Mouse (Mus musculus): Measurements from ENCODE around the gene Isyna1.

Isyna1 gene

DNA sequence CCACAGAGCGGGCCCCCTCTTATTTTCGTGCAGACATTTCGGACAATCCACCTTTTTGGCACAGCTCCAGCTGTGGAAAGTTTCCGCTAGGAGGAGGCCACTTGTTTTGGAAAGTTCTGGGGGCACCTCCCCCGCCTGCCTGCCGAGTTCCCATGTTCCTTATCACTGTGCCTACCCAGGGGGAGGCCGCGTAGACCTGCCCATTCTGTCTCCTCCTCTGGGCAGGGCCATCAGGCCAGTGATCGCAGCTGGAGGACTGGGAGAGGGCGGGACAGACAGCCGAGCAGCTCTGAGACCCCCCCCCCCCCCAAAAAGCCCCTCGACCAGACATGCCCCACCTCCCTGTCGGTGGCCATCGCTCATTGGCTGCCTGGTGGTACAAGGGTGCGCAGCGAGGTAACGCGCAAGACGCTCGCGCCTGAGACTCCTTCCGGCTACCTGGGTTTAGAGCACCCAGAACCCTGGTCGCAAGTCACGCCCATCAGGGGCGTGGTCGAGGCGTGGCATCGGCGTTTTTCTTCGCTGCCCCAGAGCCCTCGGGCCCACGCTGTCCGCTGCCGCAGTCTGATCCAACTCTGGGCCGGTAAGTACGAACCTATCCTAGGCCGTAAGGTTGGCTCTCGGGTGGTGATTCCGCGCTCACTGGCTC is at the start of gene Isyna1:
Gene Isyna1 (plus strand): TSS at position 413 of the 649 bp plus-strand sequence.
- in situ Hi-C loops (cut with MboI, MseI) = no loop called here

DNA sequence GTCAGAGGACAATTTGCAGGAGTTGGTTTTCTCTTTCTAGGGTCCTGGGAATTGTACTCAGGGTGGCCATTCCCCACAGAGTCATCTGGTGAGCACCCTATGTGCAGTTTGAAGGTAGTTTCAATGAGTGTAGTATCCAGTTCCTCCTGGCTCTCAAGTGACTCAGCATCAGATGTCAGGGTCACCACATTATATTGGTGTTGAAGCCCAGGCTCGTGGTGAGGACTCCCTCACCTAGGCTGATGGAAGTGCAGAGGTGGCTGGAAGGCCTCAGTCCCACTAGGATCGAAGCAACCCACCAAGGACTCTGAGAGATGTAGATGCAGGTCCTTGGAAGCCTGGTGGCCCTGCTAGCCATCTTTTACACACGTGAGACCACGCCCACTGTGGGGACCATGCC is 47.8 kb upstream of the Isyna1 start:
- in situ Hi-C loops (cut with MboI, MseI) = no loop called here

DNA sequence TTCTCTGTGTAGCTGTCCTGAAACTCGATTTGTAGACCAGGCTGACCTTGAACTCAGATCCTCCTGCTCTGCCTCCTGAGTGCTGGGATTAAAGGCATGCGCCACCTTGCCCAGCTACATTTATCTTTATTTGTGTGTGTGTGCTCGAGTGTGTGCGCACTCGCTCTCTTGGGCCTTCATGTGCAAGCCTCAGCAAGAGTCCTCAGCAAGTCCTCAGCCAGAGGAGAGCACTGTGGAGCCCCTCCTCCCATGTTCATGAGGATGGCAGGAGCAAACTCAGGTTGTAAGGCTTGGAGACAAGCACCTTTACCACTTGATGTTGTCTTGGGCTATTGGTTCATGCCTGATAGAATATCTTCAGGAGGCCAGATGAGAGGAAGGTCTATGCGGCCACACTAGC is 46.4 kb upstream of the Isyna1 start:
- in situ Hi-C loops (cut with MboI, MseI) = no loop called here

DNA sequence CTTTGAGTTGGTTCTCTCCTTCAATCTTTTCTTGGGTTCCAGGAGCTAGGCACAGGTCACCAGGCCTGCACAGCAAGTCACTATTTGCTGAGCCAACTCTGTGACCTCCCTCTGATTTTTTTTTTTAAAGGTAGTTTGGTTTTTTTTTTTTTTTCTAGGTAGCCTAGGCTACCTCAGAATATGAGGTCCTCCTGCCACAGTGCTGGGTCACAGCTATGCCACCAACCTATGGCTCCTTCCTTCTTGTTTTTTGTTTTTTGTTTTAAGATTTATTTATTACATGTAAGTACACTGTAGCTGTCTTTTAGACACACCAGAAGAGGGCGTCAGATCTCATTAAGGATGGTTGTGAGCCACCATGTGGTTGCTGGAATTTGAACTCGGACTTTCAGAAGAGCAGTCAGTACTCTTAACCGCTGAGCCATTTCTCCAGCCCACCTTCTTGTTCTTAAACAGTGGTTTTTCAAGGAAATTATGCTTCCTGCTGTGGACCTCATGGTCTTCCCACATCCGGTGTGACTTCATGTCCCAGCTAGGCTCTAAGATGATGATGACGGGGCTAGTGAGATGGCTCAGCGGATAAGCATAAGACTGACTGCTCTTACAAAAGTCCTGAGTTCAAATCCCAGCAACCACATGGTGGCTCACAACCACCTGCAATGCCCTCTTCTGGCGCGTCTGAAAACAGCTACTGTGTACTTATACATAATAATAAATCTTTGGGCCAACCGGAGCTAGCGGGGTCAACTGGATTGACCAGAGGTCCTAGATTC is 44.6 kb upstream of the Isyna1 start:
- in situ Hi-C loops (cut with MboI, MseI) = loop anchor here (5.0 kb wide), 2 partner anchors 38 to 88 kb away; no protein-coding TSS in a partner anchor

DNA sequence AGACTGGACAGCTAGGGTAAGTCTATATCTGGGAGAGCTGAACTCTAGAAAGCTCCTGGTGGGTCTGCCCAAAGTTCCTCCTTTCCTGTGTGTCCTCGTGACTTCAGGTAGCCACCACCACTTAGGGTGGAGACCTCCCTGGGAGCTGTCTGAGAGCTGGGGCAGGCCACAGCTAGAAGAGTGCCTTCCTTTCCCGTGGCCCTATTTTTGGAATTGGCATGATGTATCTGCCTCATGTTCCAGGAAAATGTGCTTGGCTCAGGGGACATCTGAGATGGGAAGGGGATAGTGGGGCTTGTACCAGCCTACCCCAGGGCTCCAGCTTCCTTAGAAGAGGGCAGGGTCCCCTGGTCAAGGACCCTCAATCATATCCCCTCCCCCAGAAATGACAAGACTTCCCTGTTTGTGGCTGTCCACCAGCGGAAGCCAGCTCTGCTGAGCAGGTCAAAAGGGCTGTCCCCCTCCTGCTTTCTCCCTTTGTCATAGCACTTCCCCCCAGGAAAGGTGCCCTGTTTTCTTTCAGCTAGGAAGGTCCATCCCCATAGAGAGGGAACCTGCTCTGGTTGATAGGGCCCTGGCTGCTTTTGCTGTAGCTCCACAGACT is 42.5 kb upstream of the Isyna1 start:
- in situ Hi-C loops (cut with MboI, MseI) = loop anchor here (5.0 kb wide), 2 partner anchors 36 to 86 kb away; no protein-coding TSS in a partner anchor

DNA sequence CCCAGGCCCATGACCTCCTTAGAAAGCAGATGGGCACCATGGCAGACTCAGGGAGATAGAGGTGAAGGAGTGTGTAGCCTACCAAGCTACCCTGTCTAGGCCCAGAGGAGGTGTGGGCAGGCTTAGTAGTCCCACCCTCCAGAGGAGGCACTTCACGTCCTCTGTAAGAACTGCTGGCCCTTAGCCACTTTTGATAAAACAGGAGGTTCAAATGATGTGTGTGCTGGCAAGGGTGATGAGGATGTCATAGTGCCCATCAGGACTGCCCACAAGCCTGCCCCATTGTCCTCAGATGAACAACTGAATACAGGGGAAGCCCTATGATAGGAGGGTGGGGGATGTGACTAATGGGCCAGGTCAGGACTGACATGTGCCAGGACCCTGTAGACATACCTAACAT is 41.3 kb upstream of the Isyna1 start:
- in situ Hi-C loops (cut with MboI, MseI) = loop anchor here (5.0 kb wide), 2 partner anchors 34 to 84 kb away; no protein-coding TSS in a partner anchor

DNA sequence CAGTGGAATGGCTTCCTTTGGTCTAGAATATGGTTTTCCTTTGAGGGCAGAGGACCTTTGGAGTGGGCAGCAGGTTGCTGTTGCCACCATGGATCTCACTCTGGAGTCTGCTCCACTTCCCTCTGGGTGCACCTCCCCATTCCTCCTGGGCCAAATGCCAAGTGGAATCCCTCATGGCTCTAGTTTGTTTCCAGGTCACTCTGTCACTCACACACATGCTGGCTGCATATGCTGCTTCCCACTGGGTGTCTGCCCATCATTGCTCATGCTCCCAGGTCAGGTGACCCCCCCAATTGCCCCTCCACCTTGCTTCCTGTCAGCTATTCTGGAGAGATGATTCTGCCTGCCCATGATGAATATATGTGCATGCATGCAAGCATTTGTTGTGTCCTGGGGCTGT is 40.4 kb upstream of the Isyna1 start:
- in situ Hi-C loops (cut with MboI, MseI) = loop anchor here (5.0 kb wide), 2 partner anchors 34 to 84 kb away; no protein-coding TSS in a partner anchor

DNA sequence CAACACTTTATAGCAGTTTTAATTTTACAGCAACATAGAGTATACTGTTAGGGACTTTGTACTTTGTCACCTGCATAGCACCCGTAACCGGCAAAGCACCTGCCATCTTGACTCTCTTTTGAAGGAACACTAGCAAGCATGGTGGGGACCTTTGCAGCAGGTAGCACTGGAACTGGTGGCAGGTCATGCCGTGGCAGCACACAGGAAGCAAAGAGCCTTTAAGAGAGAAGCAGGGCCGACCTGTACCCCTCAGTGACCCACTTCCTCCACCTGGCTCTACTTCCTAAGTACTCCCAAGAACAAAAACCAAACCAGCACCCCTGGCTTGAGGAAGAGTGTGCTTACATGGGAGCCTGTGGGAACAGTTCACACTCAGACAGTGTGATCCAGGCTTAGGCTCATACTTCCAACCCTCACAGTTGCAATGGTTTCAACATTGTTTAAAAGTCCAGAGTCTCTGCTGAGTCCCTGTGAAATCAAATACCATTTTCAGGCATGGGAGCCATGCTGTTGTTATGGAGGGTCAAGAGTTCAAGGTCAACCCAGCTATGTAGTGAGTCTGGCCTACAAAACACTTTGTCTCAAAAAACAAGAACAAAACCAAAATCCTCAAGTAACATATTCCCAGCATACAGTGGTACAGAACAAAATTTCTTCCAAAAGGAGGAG is 39.0 kb upstream of the Isyna1 start:
- in situ Hi-C loops (cut with MboI, MseI) = no loop called here

DNA sequence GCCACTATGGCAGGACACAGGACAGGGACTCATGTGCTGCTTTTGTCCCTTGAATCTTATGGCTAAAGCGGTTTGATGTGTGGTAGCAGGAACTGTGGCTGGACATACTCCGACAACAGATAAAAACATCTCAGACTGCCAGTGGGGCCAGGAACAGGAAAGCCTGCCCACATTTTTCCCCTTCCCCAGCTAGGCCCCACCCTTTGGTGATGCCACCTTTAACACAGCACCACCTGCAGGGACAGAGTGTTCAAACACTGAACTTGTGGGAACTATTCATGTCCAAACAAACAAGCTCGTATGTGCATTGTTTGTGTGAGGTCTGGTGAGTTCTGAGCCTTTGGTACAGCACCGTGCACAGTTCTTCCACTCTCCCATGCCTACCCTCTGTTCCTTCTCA is 35.8 kb upstream of the Isyna1 start:
- in situ Hi-C loops (cut with MboI, MseI) = no loop called here

DNA sequence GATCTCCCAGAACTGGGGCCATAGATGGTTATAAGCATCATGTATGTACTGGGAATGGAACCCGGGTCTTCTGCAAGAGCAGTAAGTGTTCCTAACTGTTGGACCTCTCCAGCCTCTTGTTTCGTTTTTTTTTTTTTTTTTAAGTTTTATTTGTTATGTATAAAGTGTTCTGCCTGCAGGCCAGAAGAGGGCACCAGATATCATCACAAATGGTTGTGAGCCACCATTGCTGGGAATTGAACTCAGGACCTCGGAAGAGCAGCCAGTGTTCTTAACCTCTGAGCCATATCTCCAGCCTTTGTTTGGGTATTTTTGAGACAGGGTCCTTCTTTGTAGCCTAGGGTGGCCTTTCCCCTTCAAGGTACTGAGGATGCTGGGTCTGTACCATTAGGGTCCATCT is 35.2 kb upstream of the Isyna1 start:
- in situ Hi-C loops (cut with MboI, MseI) = no loop called here

DNA sequence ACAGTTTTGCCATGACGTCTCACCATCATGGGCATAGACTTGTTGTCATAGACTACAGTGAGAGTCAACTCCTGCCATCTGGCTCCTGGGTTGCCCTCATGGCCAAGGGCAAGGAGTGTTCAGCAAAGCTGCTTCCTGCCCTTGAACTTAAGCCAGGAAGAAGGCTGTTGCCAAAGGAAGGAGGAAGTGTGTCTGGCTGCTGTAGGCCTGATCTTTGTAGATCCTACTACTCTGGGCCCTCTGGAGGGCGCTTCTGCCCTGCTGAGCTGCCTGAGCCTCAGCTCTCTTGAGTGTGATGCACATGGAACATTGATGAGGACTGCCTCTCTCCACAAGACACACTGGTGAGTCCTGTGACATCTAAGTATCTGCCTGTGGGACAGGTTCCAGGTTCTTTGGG is 34.1 kb upstream of the Isyna1 start:
- in situ Hi-C loops (cut with MboI, MseI) = no loop called here

DNA sequence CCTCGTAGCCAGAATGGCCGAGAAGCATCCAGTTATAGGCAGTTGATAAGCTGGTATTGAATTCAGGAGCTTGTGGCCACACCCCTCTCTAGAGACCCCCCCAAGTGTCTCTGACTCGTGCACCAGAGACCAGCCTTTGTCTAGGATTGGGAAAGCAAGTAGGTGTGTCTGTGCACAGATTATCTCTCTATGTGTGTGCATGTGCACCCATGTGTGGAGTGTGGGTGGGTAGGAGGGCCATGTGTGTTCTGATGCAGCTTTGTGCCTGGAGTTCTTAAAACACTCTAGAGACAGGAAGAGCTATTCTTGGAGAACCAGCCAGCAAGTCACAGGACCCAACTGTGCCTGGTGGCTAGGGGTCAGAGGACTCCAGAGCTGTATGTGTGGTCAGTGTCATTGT is 33.6 kb upstream of the Isyna1 start:
- in situ Hi-C loops (cut with MboI, MseI) = no loop called here

DNA sequence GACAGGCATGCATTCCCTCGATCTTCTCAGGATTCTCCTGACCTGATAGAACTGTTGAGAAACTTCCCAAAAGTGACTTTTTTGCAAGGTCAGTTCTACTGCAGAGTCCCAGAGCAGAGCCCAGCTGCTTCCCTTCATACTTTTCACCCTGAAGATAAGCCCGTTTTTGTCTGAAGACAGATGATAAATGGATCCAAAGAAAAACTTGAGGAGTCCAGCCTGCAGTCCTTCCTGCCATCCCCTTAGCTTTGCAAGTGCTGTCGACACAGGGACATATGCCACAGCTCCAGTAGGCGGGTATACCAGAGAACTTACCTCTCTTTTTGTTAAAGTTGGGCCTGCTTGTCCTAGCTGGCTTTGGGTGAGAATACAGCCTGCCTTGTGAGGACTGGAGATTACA is 32.8 kb upstream of the Isyna1 start:
- in situ Hi-C loops (cut with MboI, MseI) = no loop called here

DNA sequence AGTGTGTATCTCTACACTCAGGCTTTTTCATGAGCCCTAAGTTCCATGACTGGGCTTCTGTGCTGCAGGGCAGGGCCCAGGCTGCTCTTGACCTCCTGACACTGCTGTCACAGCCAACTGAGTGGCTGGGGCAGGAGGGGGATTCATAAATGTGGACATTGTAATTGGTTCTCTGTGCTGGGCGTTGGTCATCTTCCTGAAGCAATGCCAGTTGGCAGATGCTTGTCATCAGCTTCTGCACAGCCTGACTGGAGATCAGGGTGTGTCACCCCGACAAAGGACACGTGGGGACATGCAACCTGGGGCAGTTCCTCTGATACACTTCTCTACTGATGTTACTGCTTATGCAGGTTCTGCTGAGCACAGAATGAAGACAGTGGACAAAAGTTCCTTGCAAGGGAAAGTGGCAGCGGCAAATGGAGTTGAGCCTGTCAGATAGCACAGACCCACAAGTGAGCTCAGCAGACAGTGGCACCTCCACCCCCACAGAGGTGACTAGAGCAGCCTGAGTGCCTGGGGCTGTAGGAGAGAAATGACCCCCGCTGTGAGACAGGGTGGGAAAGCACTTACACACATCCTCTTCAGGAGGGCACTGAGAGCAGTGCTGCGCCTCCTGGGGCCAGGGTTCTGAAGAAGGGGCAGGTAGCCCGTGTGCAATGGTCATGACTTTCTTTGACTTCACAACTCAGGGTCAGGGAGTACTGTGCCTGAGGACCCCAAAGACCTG is 32.2 kb upstream of the Isyna1 start:
- in situ Hi-C loops (cut with MboI, MseI) = no loop called here

DNA sequence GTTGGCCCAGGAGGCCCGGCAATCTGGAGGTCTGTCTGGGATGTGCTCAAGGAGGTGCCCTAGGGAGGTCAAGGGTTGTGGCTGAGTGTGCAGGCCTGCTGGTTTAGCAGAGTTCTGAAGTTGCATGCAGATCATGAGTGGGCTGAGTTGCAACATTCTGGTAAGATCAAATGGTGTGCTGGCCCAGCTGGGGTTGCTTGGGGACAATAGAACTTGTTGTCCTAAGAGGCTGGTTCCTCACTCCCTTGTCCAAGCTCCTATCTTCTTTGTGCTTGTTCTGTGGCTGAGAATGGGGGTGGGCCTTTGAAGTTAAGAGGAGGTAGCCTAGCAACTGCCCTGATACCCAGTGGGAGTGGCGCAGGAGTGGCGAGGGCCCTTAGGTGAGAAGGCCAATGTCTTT is 31.4 kb upstream of the Isyna1 start:
- in situ Hi-C loops (cut with MboI, MseI) = no loop called here

DNA sequence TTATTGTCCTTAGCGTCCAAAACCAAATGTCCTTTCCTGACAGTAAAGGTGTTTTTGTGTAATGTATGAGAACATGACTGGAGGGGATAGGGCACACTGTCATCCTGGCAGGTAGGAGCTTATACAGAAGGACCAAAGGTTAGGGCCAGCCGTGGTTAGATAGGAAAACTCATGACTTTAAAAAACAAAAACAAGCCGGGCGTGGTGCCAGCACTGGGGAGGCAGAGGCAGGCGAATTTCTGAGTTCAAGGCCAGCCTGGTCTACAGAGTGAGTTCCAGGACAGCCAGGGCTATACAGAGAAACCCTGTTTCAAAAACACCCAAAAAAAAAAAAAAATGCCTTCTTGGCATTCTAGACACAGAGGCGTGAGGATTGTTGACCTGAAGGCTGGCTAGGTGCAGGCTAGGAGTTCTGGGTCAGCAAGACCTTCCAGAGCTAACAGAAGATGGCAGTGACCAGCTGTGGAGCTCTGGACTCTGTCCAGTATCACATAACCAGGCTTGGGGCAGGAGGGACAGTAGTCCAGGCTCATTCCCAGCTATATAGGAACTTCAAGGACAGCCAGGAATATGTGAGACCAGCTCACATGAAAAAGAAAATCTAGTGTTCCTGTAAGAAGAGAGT is 30.3 kb upstream of the Isyna1 start:
- in situ Hi-C loops (cut with MboI, MseI) = no loop called here

DNA sequence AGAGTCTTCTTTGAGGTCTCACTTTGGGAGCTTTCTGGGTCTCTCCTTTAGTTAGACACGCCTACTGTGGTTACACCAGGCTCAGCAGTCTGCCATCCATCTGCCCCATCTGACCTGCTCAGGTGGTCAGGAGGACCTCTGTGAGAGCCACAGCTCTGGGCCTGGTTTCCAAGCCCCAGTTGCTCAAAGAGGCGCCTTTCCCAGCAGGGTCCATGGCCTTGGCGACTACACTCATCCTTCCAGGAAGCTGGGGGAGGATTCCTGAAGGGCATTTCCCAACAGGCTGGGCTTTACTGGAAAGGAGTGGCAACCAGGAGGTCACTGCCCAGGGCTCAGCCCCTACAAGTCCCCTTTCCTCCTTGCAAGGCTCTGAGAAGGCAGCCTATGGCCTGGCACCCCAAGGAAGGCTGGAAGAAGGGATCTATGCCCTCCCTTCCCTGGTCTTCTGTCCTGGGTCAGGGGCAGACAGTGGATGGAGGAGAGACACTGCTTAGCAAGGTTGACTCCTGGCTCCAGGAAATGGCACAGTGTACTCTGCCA is 29.4 kb upstream of the Isyna1 start:
- in situ Hi-C loops (cut with MboI, MseI) = no loop called here

DNA sequence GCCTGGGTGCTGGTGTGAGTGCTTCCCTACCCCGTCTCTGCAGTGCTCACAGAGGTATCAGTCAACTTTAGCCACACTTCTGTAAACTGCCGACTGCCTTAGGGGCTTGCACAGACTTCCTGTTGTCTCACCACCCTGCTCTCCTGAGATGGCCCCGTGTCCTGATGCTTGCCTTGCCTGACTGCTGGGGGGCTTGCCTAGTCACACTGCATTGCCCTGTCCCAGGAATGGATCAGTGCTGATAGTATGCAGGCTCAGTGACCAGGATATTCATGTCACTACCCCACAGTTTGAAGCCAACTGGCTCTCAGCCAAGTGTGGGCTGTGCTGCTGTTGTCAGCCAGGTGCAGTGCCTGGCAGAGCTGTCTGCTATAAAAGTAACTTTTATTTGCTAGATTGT is 28.6 kb upstream of the Isyna1 start:
- in situ Hi-C loops (cut with MboI, MseI) = no loop called here

DNA sequence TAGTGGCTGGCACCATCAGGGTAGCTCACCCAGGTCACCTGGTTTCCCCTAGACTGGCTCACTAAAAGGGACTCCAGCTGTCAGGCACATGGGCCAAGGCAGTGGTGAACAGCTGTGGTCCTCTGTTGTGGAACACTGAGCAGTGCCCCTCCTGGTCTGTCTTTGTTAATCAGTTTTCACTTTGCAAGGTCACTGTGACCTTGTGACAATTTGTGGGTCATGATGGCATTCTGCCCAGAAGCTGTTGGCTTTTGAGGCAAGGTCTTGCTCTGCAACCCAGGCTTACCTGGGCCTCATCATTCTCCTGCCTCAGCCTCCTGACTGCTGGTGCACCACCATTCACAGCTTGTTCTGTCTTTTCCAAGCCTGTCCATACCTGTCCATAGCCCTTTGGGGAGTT is 23.8 kb upstream of the Isyna1 start:
- in situ Hi-C loops (cut with MboI, MseI) = no loop called here

DNA sequence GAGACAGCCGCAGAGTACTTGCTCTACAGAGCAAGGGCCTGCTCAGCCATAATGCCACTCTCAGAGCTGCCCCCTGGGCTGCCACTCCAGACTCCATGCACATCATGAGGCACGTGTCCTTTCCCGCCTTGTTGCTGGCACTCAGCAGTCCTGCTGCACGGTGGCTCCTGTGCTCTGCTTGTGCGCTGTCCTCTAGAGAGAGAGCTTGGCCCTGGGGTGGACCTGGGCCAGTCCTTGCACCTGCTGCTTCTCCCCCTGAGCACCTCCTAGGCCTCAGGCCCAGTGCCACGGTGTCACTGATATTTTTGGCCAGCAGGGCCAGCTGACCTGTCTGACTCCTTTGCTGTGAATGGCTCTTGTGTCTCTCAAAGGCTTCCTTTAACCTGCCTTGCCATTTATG is 23.2 kb upstream of the Isyna1 start:
- in situ Hi-C loops (cut with MboI, MseI) = no loop called here

DNA sequence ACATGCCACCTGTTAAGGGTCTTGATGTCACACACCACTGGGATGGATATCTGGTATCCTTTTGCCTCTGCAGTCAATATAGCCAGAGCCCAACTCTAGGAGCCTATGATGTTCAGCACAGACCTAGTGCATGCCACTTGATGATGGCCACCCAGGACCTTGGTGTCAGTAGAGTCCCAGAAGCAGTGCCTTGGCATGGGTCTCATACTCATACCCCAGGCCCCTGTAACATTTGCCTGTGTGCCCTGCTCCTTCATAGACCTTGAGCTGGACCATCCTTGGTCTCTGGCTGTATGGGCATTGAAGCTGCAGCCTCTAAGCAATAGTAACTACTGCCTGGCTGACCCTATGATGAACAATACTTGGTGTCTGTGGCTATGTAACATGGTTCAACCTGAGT is 19.9 kb upstream of the Isyna1 start:
- in situ Hi-C loops (cut with MboI, MseI) = no loop called here

Data from T-helper 2 cell (primary cell).